Comparison of ENCODE assay signal across 20 mouse cellular contexts in genomic region chr1:36235855-36236254, GRCm38 (mm10). TPM values are rescaled to one million over a fixed set of nuclear protein-coding genes. Genes with fewer than 3 reads are reported as not detected.
A peak's percentile ranks its signal among the peaks of the same experiment; 100 is the strongest.
DNase-seq lines count a peak whose midpoint lies in the region; ATAC-seq lines count a peak whose summit lies in the region.
"Had no signal": no experiment of that assay in that cellular context is flagged by ENCODE, and none has a peak within 500 bp of the region (broad histone marks: within the 10 kb centered on the region; RNA-seq: fewer than 3 reads in every experiment).

No protein-coding gene starts in this region.

- no peak overlapping the region for H3K4me2 ChIP-seq in kidney, embryonic 15.5 days
- H3K4me2 ChIP-seq: heart, embryonic 12.5 days; hindbrain, embryonic 12.5 days; intestine, embryonic 15.5 days had no signal

- H3K27me3 ChIP-seq in kidney, embryonic 15.5 days: no peaks in the 10 kb centered on the region
- H3K27me3 ChIP-seq: heart, embryonic 12.5 days; hindbrain, embryonic 12.5 days; intestine, embryonic 15.5 days had no signal

- no peak overlapping the region for H3K4me3 ChIP-seq in kidney, embryonic 15.5 days (replicated peaks)
- H3K4me3 ChIP-seq: embryonic facial prominence, embryonic 10.5 days; erythroblast, embryonic 14.5 days; forebrain, embryonic 10.5 days; heart, embryonic 12.5 days; hindbrain, embryonic 12.5 days; intestine, embryonic 15.5 days had no signal

- peaks cover 25% of the 10 kb centered on the region for H3K36me3 ChIP-seq in kidney, embryonic 15.5 days

- WGBS in kidney, embryonic 15.5 days: 32% methylated on average over 2 of the region's 2 CpGs

- no peak overlapping the region for H3K9ac ChIP-seq in kidney, embryonic 15.5 days
- H3K9ac ChIP-seq: heart, embryonic 12.5 days; hindbrain, embryonic 12.5 days; intestine, embryonic 15.5 days had no signal

- no peak overlapping the region for H3K27ac ChIP-seq in kidney, embryonic 15.5 days
- H3K27ac ChIP-seq: embryonic facial prominence, embryonic 10.5 days; forebrain, embryonic 10.5 days; hindbrain, embryonic 12.5 days; intestine, embryonic 15.5 days had no signal

- 0 out of 2 replicates have a peak, but pooled peaks cover 5% of the 10 kb centered on the region for H3K4me1 ChIP-seq in kidney, embryonic 15.5 days
- H3K4me1 ChIP-seq: hindbrain, embryonic 12.5 days; intestine, embryonic 15.5 days had no signal

- peak; percentile 7 for DNase-seq in adrenal gland, postnatal 14 days
- no peak for DNase-seq in adrenal gland, postnatal 10 days
- no peak for DNase-seq in kidney, postnatal 10 days
- DNase-seq in MN1 (ENCODE audit: low spot score): peak; percentile 53
- DNase-seq in induced T-regulatory cell, adult 2 months (ENCODE audit: low read depth): peak; percentile 31
- DNase-seq in frontal cortex, postnatal 10 days (ENCODE audit: low spot score in 2 of 2): no peak
- DNase-seq: cerebellum, adult 11-12 months; cerebellum, adult 9-11 months; gastrocnemius, postnatal 14 days; kidney, adult 18-20 months had no signal

- H3K9me3 ChIP-seq in kidney, embryonic 15.5 days (replicated peaks): no peaks in the 10 kb centered on the region
- H3K9me3 ChIP-seq: embryonic facial prominence, embryonic 10.5 days; forebrain, embryonic 10.5 days; heart, embryonic 12.5 days; hindbrain, embryonic 12.5 days; intestine, embryonic 15.5 days had no signal

- ATAC-seq in kidney, embryonic 15.5 days (replicated peaks; ENCODE audit: low FRiP score): 0 out of 2 replicates have a peak, but pooled peaks have one; percentile 33
- ATAC-seq in megakaryocyte-erythroid progenitor cell, adult 5-6 weeks (replicated peaks; ENCODE audit: low FRiP score, low TSS enrichment, poor library complexity, severe bottlenecking): no peak
- ATAC-seq: forebrain, embryonic 14.5 days; hindbrain, embryonic 16.5 days; intestine, embryonic 15.5 days had no signal

RNA-seq across cellular contexts. Expression of gene Uggt1, which starts 8.7 kb away (rescaled TPM):
- total RNA-seq in adrenal gland, postnatal 14 days (2021): 42.8 and 45.7 TPM in 2 replicates
- total RNA-seq in adrenal gland, postnatal 10 days (2021): 10 to 100 TPM; 35.2 to 44.5 TPM
- polyA plus RNA-seq in kidney, embryonic 15.5 days (2015; fragmentation: Nextera tagmentation; extraction: Ambion mirVana): 56.1 and 59.9 TPM in 2 replicates
- 48.7 and 55.4 TPM in 2 replicates for total RNA-seq in megakaryocyte-erythroid progenitor cell, adult 5-6 weeks (2014; fragmentation: Nextera tagmentation)
- 54.7 and 89.5 TPM in 2 replicates for total RNA-seq in megakaryocyte-erythroid progenitor cell, adult 5-6 weeks (2017)

RNA-seq across cellular contexts. Expression of gene Neurl3, which starts 38.6 kb away (rescaled TPM):
- total RNA-seq in adrenal gland, postnatal 14 days (2021): 4.0 and 5.8 TPM in 2 replicates
- 1 to 10 TPM; 4.9 to 7.4 TPM for total RNA-seq in adrenal gland, postnatal 10 days (2021)
- 16.6 and 17.7 TPM in 2 replicates for polyA plus RNA-seq in kidney, embryonic 15.5 days (2015; fragmentation: Nextera tagmentation; extraction: Ambion mirVana)
- 5.4 and 5.5 TPM in 2 replicates for total RNA-seq in megakaryocyte-erythroid progenitor cell, adult 5-6 weeks (2014; fragmentation: Nextera tagmentation)
- total RNA-seq in megakaryocyte-erythroid progenitor cell, adult 5-6 weeks (2017): 7.4 and 7.8 TPM in 2 replicates

Comparison
In these comparisons a context has a peak if more than half of its experiments do, and no peak if none do; other contexts are left out.
1. DNase-seq: peak in adrenal gland, postnatal 14 days (single experiment), MN1 (single experiment) and induced T-regulatory cell, adult 2 months (single experiment); none in adrenal gland, postnatal 10 days (single experiment), kidney, postnatal 10 days (single experiment) and frontal cortex, postnatal 10 days (0 of 2).